Mouse (Mus musculus): Measurements from ENCODE around the gene Hist3h2ba.

DNA sequence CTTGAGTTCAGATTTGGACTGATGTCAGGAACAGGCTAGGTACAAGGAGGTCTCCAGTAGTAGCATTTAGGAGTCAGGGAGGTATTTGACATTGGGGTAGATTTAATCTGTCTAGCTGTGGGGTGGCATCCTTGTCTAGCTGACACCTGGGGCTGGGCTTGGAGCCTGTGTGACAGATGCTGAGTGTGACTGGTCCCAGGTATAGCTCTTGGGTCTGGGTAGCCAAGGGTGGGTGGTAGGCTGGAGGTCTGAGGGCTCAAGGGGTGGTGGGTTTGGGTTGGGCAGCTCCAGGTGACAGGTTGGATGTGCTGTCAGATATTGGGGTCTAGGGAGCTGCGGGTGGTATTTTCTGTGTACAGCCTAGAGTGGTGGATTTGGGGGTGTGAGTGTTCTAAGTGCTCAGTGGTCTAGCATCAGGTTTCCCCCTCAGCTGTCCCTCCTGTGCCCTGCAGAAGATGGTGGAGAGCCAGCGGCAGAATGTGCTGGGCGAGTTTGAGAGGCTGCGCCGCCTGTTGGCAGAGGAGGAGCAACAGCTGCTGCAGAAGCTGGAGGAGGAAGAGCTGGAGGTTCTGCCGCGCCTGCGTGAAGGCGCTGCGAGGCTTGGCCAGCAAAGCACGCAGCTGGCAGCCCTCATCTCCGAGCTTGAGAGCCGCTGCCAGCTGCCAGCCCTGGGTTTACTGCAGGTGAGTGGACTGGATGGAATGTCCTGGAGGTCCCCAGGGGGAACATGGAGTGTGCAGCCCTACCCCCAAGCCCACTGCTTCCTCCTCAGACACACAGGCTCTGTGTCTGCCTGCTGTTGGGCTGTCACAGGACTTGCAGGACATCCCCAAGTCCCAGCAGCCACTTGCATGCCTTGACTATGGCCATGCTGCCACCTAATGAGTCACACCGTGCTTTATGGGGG is 33.1 kb downstream of the Hist3h2ba start:
- TF ChIP-seq CTCF (conservative IDR thresholded peaks at IDR 0.05; ENCODE audit: low read length) (peak; percentile 61), NANOG (IDR thresholded peaks at IDR 0.05; ENCODE audit: borderline replicate concordance, low read length) (no peak), POU5F1 (IDR thresholded peaks at IDR 0.05; ENCODE audit: borderline replicate concordance, low read length) (no peak)

All from E14TG2a.4 (cell line).